Mouse (Mus musculus): ENCODE data around the gene Enthd1. TPM values are rescaled to one million over a fixed set of nuclear protein-coding genes. Genes with fewer than 3 reads are reported as not detected.

Gene Enthd1
- polyA plus RNA-seq, 1 experiment: not detected

GRCm38 (mm10) chr15:80574211-80575040, 9.5 kb upstream of the Enthd1 start:
- DNase-seq (ENCODE audit: low spot score): no peak

- DNase-seq (ENCODE audit: low spot score): no peak
Observed at GRCm38 (mm10) chr15:80572811-80573520, 8.0 kb upstream of the Enthd1 start.

- DNase-seq (ENCODE audit: low spot score): no peak
Observed at GRCm38 (mm10) chr15:80572291-80572690, 7.3 kb upstream of the Enthd1 start, which contains the start of gene Grap2. Grap2 (plus strand) TSS chr15:80572594.

DNA sequence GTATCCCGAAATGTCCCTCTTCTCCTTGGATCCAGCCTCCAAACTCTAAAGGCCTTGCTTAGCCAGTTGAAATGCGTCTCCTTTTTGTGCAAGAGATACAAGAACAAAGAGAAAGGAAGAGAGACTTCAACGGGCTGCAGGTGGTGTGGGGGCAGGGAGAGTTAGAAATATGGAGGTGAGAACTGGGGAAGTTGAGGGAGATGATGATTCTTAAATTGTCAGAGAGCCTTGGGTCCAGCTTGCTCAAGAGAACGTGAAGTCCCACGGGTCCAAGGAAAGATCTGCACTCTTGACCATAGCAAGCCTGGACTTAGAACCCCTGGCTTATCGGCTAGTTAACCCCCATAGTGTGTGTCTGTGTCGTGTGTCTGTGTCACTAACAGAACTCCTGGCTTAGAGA, 6.7 kb upstream of the Enthd1 start:
- DNase-seq (ENCODE audit: low spot score): no peak

GRCm38 (mm10) chr15:80570226-80570625, 5.3 kb upstream of the Enthd1 start:
- no peak for DNase-seq (ENCODE audit: low spot score)

GRCm38 (mm10) chr15:80569205-80569604, 4.2 kb upstream of the Enthd1 start:
- no peak for DNase-seq (ENCODE audit: low spot score)

DNA sequence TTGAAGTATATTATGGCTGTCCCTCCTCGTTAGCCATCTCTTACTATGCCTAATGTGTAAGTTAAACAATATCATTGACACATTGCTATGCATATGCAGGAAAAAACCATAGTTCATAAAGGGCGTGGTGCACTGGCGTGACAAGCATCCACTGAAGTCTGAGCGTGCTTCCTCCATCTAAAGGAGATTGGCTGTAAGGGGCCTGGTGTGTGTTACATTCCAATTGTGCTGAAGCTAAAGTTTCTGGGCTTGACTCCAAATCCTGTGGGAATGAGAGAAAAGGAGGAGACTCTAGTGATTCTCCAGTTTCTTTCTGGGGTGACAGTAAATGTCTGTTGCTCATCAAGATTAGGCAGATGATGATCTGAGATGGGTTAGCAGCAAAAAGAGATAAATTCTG, 2.8 kb upstream of the Enthd1 start:
- DNase-seq (ENCODE audit: low spot score): no peak

DNA sequence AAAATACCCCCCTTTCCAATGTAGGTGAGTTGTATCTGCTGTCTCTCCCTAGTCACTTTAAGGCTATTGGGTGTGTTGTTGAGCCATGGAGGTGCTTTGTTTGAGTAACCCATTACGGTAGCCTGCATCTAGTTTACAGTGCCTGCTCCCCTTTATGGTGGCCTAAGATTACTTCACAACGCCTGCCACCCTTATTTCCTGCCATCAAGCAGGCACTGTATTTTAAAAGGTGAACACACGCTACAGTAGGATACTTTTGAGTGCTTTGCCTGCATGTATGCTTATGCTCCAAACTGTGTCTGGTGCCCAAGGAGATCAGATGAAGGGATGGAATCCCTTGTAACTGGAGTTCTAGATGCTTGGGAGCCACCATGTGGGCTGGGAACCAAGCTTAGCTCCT, 2.2 kb upstream of the Enthd1 start:
- DNase-seq (ENCODE audit: low spot score): no peak

- no peak for DNase-seq (ENCODE audit: low spot score)
Observed at GRCm38 (mm10) chr15:80566696-80567095, 1.7 kb upstream of the Enthd1 start.

GRCm38 (mm10) chr15:80563634-80564208, 1.2 kb downstream of the Enthd1 start:
- no peak for DNase-seq (ENCODE audit: low spot score)

- DNase-seq (ENCODE audit: low spot score): no peak
Observed at GRCm38 (mm10) chr15:80562446-80562845, 2.5 kb downstream of the Enthd1 start.

- no peak for DNase-seq (ENCODE audit: low spot score)
Observed at GRCm38 (mm10) chr15:80560646-80561580, 4.0 kb downstream of the Enthd1 start.

DNA sequence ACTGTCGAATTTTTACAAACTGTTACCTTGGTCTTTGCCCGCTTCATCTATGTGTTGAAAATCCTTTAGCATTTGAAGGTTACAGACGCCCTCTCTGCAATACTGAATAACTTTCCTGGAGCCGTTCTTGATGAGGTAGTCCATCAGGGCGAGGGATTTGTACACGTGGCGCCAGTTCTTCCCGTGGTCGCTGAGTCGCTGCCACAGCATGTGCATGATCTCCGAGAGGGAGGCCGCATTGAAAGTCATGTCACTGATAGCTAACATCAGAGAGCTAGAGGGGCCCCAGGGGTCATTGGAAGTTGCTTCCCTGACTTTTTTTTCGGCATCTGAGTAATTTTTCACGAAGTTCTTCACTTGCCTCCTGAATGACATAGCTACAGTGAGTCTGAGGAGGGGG, 5.0 kb downstream of the Enthd1 start:
- DNase-seq (ENCODE audit: low spot score): no peak

DNA sequence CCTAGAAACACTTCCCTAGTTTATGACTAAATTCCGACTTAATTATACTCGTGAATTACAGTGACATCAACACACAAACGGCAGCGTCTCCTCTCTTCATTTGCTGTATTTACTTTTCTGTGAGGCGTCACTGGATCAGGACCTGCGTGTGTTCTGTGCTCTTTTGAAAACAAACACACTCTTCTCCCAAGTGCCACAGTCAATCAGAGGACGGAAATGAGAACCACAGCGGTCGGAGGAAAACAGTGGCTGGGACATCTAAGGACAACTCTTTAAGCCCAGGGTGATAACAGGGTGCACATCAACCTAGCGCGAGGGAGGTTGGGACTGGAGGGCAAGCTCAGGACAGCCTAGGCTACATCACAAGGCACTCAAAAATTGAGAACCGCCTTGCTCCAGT, 5.4 kb downstream of the Enthd1 start:
- no peak for DNase-seq (ENCODE audit: low spot score)

GRCm38 (mm10) chr15:80557745-80558144, 7.2 kb downstream of the Enthd1 start:
- DNase-seq (ENCODE audit: low spot score): no peak

- no peak for DNase-seq (ENCODE audit: low spot score)
Observed at GRCm38 (mm10) chr15:80556021-80556420, 8.9 kb downstream of the Enthd1 start.

- DNase-seq (ENCODE audit: low spot score): no peak
Observed at GRCm38 (mm10) chr15:80554860-80555822, 9.8 kb downstream of the Enthd1 start.

GRCm38 (mm10) chr15:80545430-80545829, 19.5 kb downstream of the Enthd1 start:
- no peak for DNase-seq (ENCODE audit: low spot score)

GRCm38 (mm10) chr15:80544115-80544514, 20.8 kb downstream of the Enthd1 start:
- no peak for DNase-seq (ENCODE audit: low spot score)

GRCm38 (mm10) chr15:80538671-80539340, 26.1 kb downstream of the Enthd1 start:
- no peak for DNase-seq (ENCODE audit: low spot score)
